Comparison of ENCODE assay signal across 1 mouse cellular context in the genomic region with DNA sequence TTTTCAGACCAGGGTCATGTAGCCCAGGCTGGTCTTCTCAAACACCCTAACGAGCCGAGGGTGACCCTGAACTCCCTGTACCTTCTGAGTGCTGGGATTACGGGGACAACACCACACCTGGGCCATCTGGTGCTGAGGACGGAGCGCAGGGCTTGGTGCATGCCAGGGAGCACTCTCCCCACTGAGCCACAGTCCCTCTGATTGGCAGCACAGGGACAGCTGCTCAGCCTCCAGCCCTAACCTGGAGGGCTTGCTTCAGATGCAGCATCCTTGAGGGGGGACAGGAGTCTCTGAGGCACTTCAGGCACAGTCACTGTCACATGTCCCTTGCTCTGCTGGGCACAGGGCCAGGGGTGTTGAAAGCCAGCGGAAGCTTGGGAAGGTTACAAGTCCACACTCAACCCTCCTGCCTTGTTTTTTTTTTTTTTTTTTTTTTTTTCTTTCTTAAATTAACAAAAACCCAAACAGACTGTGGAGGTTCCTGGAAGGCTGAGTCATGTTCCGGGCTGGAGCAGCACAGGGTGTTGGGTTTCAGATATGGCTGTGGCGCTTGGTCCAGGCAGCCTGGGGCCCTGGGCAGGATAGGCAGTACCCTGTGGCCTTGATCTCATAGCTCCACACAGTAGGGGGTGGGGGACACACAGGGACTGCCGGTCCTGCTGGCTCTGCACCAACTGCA.
TF ChIP-seq lines count a peak whose summit lies in the region.

No protein-coding gene starts in this region.

TF ChIP-seq in myocyte, 11 proteins besides CTCF, POLR2A, EP300 and RAD21:
- TF ChIP-seq SRF (IDR thresholded peaks at IDR 0.05; ENCODE audit: control insufficient read depth, insufficient read length, low read depth) = no peak
- TF ChIP-seq MYOD1 (IDR thresholded peaks at IDR 0.05; ENCODE audit: control insufficient read depth in 1 of 3, insufficient read length in 2 of 3, low read depth in 2 of 3) = peak in 1 of 3 experiments; percentile 97
- TF ChIP-seq USF1 (IDR thresholded peaks at IDR 0.05; ENCODE audit: low read depth) = peak; percentile 65
- no peak for TF ChIP-seq E2F4 (IDR thresholded peaks at IDR 0.05; ENCODE audit: insufficient read depth)
- TF ChIP-seq POLR2AphosphoS2 (IDR thresholded peaks at IDR 0.05; ENCODE audit: insufficient read length, low read depth) = no peak
- TF ChIP-seq MAX (IDR thresholded peaks at IDR 0.05; ENCODE audit: low read depth) = no peak
- TF ChIP-seq TCF3 (IDR thresholded peaks at IDR 0.05; ENCODE audit: insufficient read length, low read depth) = no peak
- 0 out of 2 replicates have a peak, but pooled peaks have one; percentile 40 for TF ChIP-seq CEBPB (IDR thresholded peaks at IDR 0.05; ENCODE audit: insufficient read depth, poor library complexity, severe bottlenecking)
- TF ChIP-seq REST (IDR thresholded peaks at IDR 0.05; ENCODE audit: insufficient read depth, insufficient read length) = no peak
- peak in 2 of 3 experiments; percentile 29 to 95 for TF ChIP-seq MYOG (IDR thresholded peaks at IDR 0.05; ENCODE audit: control insufficient read depth in 1 of 3, insufficient read depth in 1 of 3, insufficient read length in 2 of 3, low read depth in 2 of 3)
- TF ChIP-seq TCF12 (IDR thresholded peaks at IDR 0.05; ENCODE audit: insufficient read depth, poor library complexity, severe bottlenecking) = peak; percentile 3
